In the genomic region with DNA sequence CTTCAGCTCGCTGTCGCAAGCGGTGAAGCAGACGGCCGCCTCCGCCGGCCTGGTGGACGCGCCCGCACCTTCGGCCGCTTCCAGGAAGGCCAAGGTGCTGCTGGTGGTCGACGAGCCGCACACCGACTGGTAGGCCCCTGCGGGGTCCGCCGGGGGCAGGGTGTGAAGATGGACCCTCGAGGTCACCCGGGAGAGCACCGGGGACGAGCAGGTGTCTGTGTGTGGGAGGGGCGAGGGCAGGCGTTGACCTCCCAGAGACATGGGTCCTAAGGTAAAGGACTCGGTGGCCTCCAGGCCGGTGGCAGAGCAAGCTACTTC, we compare ENCODE assay signal across 8 mouse cellular contexts. TPM values are rescaled to one million over a fixed set of nuclear protein-coding genes. Genes with fewer than 3 reads are reported as not detected.
A peak's percentile ranks its signal among the peaks of the same experiment; 100 is the strongest.
DNase-seq lines count a peak whose midpoint lies in the region; ATAC-seq and TF ChIP-seq lines count a peak whose summit lies in the region.

No protein-coding gene starts in this region.

- H3K9me3 ChIP-seq in forebrain, postnatal 0 days (ENCODE audit: low read length) = no peaks in the 10 kb centered on the region

- no peaks in the 10 kb centered on the region for H3K4me1 ChIP-seq in kidney, adult 2 months (ENCODE audit: control insufficient read depth, insufficient read depth, low read length)
- H3K4me1 ChIP-seq in bone marrow macrophage, adult 2 months (ENCODE audit: control insufficient read depth, insufficient read depth, low read length) = 0 out of 2 replicates have a peak, but pooled peaks cover 2% of the 10 kb centered on the region
- no peaks in the 10 kb centered on the region for H3K4me1 ChIP-seq in forebrain, postnatal 0 days (ENCODE audit: insufficient read depth)

- no peaks in the 10 kb centered on the region; the same call in 1 of the 2 replicates for H3K27me3 ChIP-seq in kidney, adult 2 months (replicated peaks; ENCODE audit: control insufficient read depth, insufficient read depth, low read length)
- no peaks in the 10 kb centered on the region for H3K27me3 ChIP-seq in forebrain, postnatal 0 days (ENCODE audit: insufficient read depth, low read length)

- H3K9ac ChIP-seq in forebrain, postnatal 0 days = peak overlapping the region; percentile 88

- H3K27ac ChIP-seq in kidney, adult 2 months (ENCODE audit: insufficient read depth, low read depth, low read length) = no peak overlapping the region
- no peak overlapping the region for H3K27ac ChIP-seq in bone marrow macrophage, adult 2 months (ENCODE audit: insufficient read depth, low read depth, low read length)
- H3K27ac ChIP-seq in forebrain, postnatal 0 days (ENCODE audit: low read depth, low read length) = peak overlapping the region; percentile 29; the same call in 1 of the 2 replicates

- DNase-seq in kidney, adult 2 months = no peak
- DNase-seq in kidney, adult 8-10 months = no peak
- DNase-seq in forebrain, postnatal 0 days = no peak
- peak; percentile 8 for DNase-seq in mesoderm, embryonic 11.5 days (ENCODE audit: low read depth, low spot score)
- no peak for DNase-seq in c-Kit-positive CD71-positive TER-119-positive erythroid progenitor cells, embryonic 14.5 days (ENCODE audit: low spot score)
- no peak for DNase-seq in ovary, adult 18-20 months (ENCODE audit: low spot score)

- no peak for TF ChIP-seq POLR2A in kidney, adult 2 months (IDR thresholded peaks at IDR 0.05; ENCODE audit: low read depth, low read length)
- TF ChIP-seq POLR2A in bone marrow macrophage, adult 2 months (IDR thresholded peaks at IDR 0.05; ENCODE audit: borderline replicate concordance, low read depth, low read length) = no peak

- peak overlapping the region; percentile 52 for H3K4me3 ChIP-seq in kidney, adult 2 months (ENCODE audit: insufficient read depth, low read depth, low read length)
- peak overlapping the region; percentile 53 for H3K4me3 ChIP-seq in bone marrow macrophage, adult 2 months (ENCODE audit: insufficient read depth, low read length)
- H3K4me3 ChIP-seq in forebrain, postnatal 0 days (ENCODE audit: low read depth, low read length) = peak overlapping the region; percentile 78

- TF ChIP-seq CTCF in kidney, adult 2 months (conservative IDR thresholded peaks at IDR 0.05; ENCODE audit: insufficient read depth, insufficient read length, low read depth, low read length) = no peak
- no peak for TF ChIP-seq CTCF in bone marrow macrophage, adult 2 months (IDR thresholded peaks at IDR 0.05; ENCODE audit: low read depth, low read length)
- no peak for TF ChIP-seq CTCF in forebrain, postnatal 0 days (IDR thresholded peaks at IDR 0.05; ENCODE audit: low read depth)

- WGBS in kidney, adult 2 months = 2% methylated on average over 27 of the region's 27 CpGs
- 1% methylated on average over 26 of the region's 27 CpGs for WGBS in forebrain, postnatal 0 days

- no peak; the same call in 1 of the 2 replicates for ATAC-seq in forebrain, postnatal 0 days
- no peak for ATAC-seq in monocyte, adult 5-6 weeks (replicated peaks; ENCODE audit: insufficient number of reproducible peaks, low FRiP score, low TSS enrichment, poor library complexity, severe bottlenecking)

- no peaks in the 10 kb centered on the region for H3K36me3 ChIP-seq in kidney, adult 2 months (ENCODE audit: control insufficient read depth, insufficient read depth, low read length)
- H3K36me3 ChIP-seq in forebrain, postnatal 0 days (ENCODE audit: insufficient read depth) = no peaks in the 10 kb centered on the region

- peak overlapping the region; percentile 75 for H3K4me2 ChIP-seq in forebrain, postnatal 0 days (ENCODE audit: low read depth)

RNA-seq across cellular contexts. Expression of a gene that starts 0.6 kb away (rescaled TPM):
- 10.2 and 11.9 TPM in 2 replicates for polyA plus RNA-seq in kidney, adult 2 months (2012; rRNA removed)
- polyA plus RNA-seq in bone marrow macrophage, adult 2 months (2012; ENCODE audit: insufficient read depth, insufficient read length, missing spikeins) = not detected in 2 replicates
- total RNA-seq in forebrain, postnatal 0 days (2014; rRNA removed) = 80.1 and 91.1 TPM in 2 replicates
- polyA plus RNA-seq in forebrain, postnatal 0 days (2015; fragmentation: Nextera tagmentation; extraction: Ambion mirVana) = 52.7 and 85.9 TPM in 2 replicates
- total RNA-seq in monocyte, adult 5-6 weeks (2017) = not detected in 3 replicates

Comparison
In these comparisons a context has a peak if more than half of its experiments do, and no peak if none do; other contexts are left out.
1. RNA of a gene that starts 0.6 kb away (polyA plus RNA-seq): 52.7 to 85.9 TPM in forebrain, postnatal 0 days and 10.2 to 11.9 TPM in kidney, adult 2 months; not detected in bone marrow macrophage, adult 2 months; every median in the first group is over 10 times any median in the second.
2. Peak in every context shown above with its lines, with median percentiles within 50 percentile points of each other: H3K4me3 ChIP-seq.